Mouse (Mus musculus) hindbrain, embryonic 16.5 days (tissue): Measurements from ENCODE around the gene Slc4a10. TPM values are rescaled to one million over a fixed set of nuclear protein-coding genes. Genes with fewer than 3 reads are reported as not detected.

Experiments used
- ATAC-seq: fragments of 200-750 bp; cut with Nextera tagmentation; 2 replicates; pipeline ENCODE4 v1.8.0; 2017; ENCODE audit warnings: moderate TSS enrichment, moderate library complexity
- H3K27ac ChIP-seq: fragments of 300-500 bp; sonication (generic); 2 replicates; pipeline ENCODE4 v1.5.1; 2014; ENCODE audit warnings: low read depth, mild to moderate bottlenecking, control low read depth, low read length, moderate library complexity
- H3K27me3 ChIP-seq: fragments of 300-500 bp; sonication (generic); replicated peaks from 2 replicates; pipeline ENCODE4 v1.6.1; 2014; ENCODE audit warnings: low read length; ENCODE audit not compliant: control insufficient read depth, insufficient read depth
- H3K36me3 ChIP-seq: fragments of 300-500 bp; sonication (generic); 2 replicates; pipeline ENCODE4 v1.6.1; 2014; ENCODE audit warnings: mild to moderate bottlenecking, low read length, moderate library complexity, mixed read lengths; ENCODE audit not compliant: control insufficient read depth, insufficient read depth
- H3K4me1 ChIP-seq: fragments of 300-500 bp; sonication (generic); 2 replicates; pipeline ENCODE4 v1.6.1; 2014; ENCODE audit warnings: low read depth, low read length; ENCODE audit not compliant: control insufficient read depth, insufficient read depth
- H3K4me2 ChIP-seq: fragments of 300-500 bp; sonication (generic); 2 replicates; pipeline ENCODE4 v1.6.1; 2014; ENCODE audit warnings: mild to moderate bottlenecking, low read length, control low read depth, moderate library complexity
- H3K4me3 ChIP-seq: fragments of 300-500 bp; sonication (generic); 2 replicates; pipeline ENCODE4 v1.5.1; 2014; ENCODE audit warnings: mild to moderate bottlenecking, low read length, control low read depth, moderate library complexity
- H3K9ac ChIP-seq: fragments of 300-500 bp; sonication (generic); 2 replicates; pipeline ENCODE4 v1.6.1; 2014; ENCODE audit warnings: low read depth, mild to moderate bottlenecking, control low read depth, low read length, moderate library complexity
- H3K9me3 ChIP-seq: fragments of 300-500 bp; sonication (generic); 2 replicates; pipeline ENCODE4 v1.6.1; 2014; ENCODE audit warnings: mild to moderate bottlenecking, low read length, moderate library complexity; ENCODE audit not compliant: control insufficient read depth
- WGBS: fragments of 180-500 bp; shearing (Covaris S2); extraction: QIAGEN DNeasy Blood & Tissue Kit; methylation state at CpG from one replicate; pipeline ENCODE4 v1.1.7; 2014; 5-methylcytosine and 5-hydroxymethylcytosine counted together
- polyA plus RNA-seq: library from polyadenylated mRNA; unstranded; fragments of >200 nt; fragmentation: Nextera tagmentation; extraction: Ambion mirVana; gene quantifications from 2 replicates; pipeline ENCODE4 v1.2.1, GENCODE M21; 2015

Slc4a10 gene
- polyA plus RNA-seq, 1 experiment from 2014 or later: 29.2 TPM

GRCm38 (mm10) chr2:62373692-62374091 lies 327.4 kb downstream of the Slc4a10 start:
- no peaks in the 10 kb centered on the region for H3K9me3 ChIP-seq
- no peaks in the 10 kb centered on the region for H3K4me1 ChIP-seq
- no peak overlapping the region for H3K4me2 ChIP-seq
- 75% methylated on average over 11 of the region's 11 CpGs for WGBS
- H3K36me3 ChIP-seq: no peaks in the 10 kb centered on the region
- no peak overlapping the region for H3K4me3 ChIP-seq
- H3K27ac ChIP-seq: no peak overlapping the region
- no peak overlapping the region for H3K9ac ChIP-seq
- no peaks in the 10 kb centered on the region for H3K27me3 ChIP-seq
- ATAC-seq: no peak

Other genes with a start within 250 kb of the Slc4a10 start
- gene Tbr1, start 243.5 kb upstream of the Slc4a10 start, polyA plus RNA-seq: 0.45 and 1.4 TPM in 2 replicates